Mouse (Mus musculus) midbrain, embryonic 14.5 days (tissue): ENCODE results near the gene Krt2. TPM values are rescaled to one million over a fixed set of nuclear protein-coding genes. Genes with fewer than 3 reads are reported as not detected.
A peak's percentile ranks its signal among the peaks of the same experiment; 100 is the strongest.

Source experiments
- ATAC-seq: fragments of 200-750 bp; cut with Nextera tagmentation; 2 replicates; pipeline ENCODE4 v1.8.0; 2017; ENCODE audit warnings: moderate number of reproducible peaks, moderate library complexity; ENCODE audit not compliant: low FRiP score, low TSS enrichment
- DNase-seq: peaks from one replicate; pipeline ENCODE4 v3.0.0-alpha.2; 2015
- H3K27ac ChIP-seq: fragments of 300-500 bp; sonication (generic); replicated peaks from 2 replicates; pipeline ENCODE4 v1.5.1; 2014; ENCODE audit warnings: mild to moderate bottlenecking, low read depth, low read length, moderate library complexity
- H3K27me3 ChIP-seq: fragments of 300-500 bp; sonication (generic); 2 replicates; pipeline ENCODE4 v1.6.1; 2014; ENCODE audit warnings: low read length, control low read depth, mixed read lengths; ENCODE audit not compliant: control insufficient read depth, insufficient read depth
- H3K36me3 ChIP-seq: fragments of 300-500 bp; sonication (generic); 2 replicates; pipeline ENCODE4 v1.6.1; 2014; ENCODE audit warnings: low read length, control low read depth; ENCODE audit not compliant: control insufficient read depth, insufficient read depth
- H3K4me1 ChIP-seq: fragments of 300-500 bp; sonication (generic); 2 replicates; pipeline ENCODE4 v1.6.1; 2014; ENCODE audit warnings: mild to moderate bottlenecking, antibody characterized with exemption, low read length, control low read depth; ENCODE audit not compliant: control insufficient read depth, insufficient read depth
- H3K4me2 ChIP-seq: fragments of 300-500 bp; sonication (generic); 2 replicates; pipeline ENCODE4 v1.6.1; 2014; ENCODE audit warnings: mild to moderate bottlenecking, low read length, moderate library complexity
- H3K4me3 ChIP-seq: fragments of 300-500 bp; sonication (generic); replicated peaks from 2 replicates; pipeline ENCODE4 v1.5.1; 2014; ENCODE audit warnings: low read depth, low read length
- H3K9ac ChIP-seq: fragments of 300-500 bp; sonication (generic); replicated peaks from 2 replicates; pipeline ENCODE4 v1.6.1; 2014; ENCODE audit warnings: mild to moderate bottlenecking, low read length, moderate library complexity
- H3K9me3 ChIP-seq: fragments of 300-500 bp; sonication (generic); 2 replicates; pipeline ENCODE4 v1.6.1; 2016; ENCODE audit warnings: low read length, control low read depth, mixed read lengths; ENCODE audit not compliant: control insufficient read depth
- WGBS: fragments of 180-500 bp; shearing (Covaris S2); extraction: QIAGEN DNeasy Blood & Tissue Kit; methylation state at CpG from one replicate; pipeline ENCODE4 v1.1.7; 2014; 5-methylcytosine and 5-hydroxymethylcytosine counted together
- polyA plus RNA-seq: library from polyadenylated mRNA; unstranded; fragments of >200 nt; fragmentation: Nextera tagmentation; extraction: Ambion mirVana; gene quantifications from 2 replicates; pipeline ENCODE4 v1.2.1, GENCODE M21; 2014

Krt2 gene
- polyA plus RNA-seq = not detected in 2 replicates

DNA sequence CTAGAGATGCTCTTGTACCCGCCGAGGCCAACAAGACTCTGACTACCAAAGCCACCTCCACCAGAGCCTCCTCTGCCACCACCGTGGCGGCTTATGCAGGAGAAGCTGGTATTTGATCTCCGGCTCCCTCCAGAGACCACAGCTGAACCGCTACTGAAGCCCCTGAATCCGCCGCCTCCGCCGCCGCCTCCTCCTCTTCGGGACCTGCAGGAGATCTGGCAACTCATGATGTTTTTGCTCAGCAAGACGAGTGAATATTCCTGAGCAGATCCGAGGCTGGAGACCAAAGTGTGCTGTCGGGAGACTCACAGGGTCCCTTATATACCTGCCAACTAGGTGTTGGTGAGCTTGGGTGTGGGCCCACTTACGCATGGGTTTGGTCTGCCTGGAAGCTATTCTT lies at the start of gene Krt2:
Gene Krt2, minus strand, starts transcription at position 295 of the 400 bp plus-strand sequence.
- ATAC-seq (no peak), DNase-seq (no peak)
- H3K27me3 ChIP-seq = no peaks in the 10 kb centered on the region
- H3K4me1 ChIP-seq = no peaks in the 10 kb centered on the region
- H3K36me3 ChIP-seq = no peaks in the 10 kb centered on the region
- H3K27ac ChIP-seq = no peak within 1 kb of the TSS
- no peak within 1 kb of the TSS for H3K4me2 ChIP-seq
- 87% methylated on average over 16 of the region's 16 CpGs for WGBS
- no peaks in the 10 kb centered on the region for H3K9me3 ChIP-seq
- no peak within 1 kb of the TSS for H3K9ac ChIP-seq
- H3K4me3 ChIP-seq = no peak within 1 kb of the TSS

DNA sequence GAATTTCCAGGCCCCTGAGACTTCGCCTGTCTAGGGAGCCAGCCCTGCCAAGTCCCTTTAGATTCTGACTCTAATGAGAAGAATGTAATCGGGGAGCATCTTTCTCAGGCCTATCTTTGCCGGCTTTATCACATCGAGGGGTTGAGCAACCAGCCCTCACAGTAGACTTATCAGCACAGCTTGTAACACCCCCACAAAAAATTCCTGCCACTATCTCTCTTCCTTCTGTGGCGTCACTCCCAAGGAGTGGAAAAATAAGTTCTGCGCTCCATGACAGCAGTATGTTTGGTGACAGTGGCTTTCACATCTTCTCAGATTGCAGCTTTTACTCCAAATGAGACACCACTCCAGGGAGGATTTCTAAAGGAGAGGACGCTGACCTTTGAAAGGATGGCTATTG lies 48.8 kb upstream of the Krt2 start:
- DNase-seq (no peak), ATAC-seq (no peak)
- Histone ChIP-seq H3K27me3 (no peaks in the 10 kb centered on the region), H3K9ac (no peak overlapping the region), H3K36me3 (no peaks in the 10 kb centered on the region), H3K4me2 (no peak overlapping the region), H3K4me3 (no peak overlapping the region), H3K27ac (no peak overlapping the region), H3K4me1 (no peaks in the 10 kb centered on the region), H3K9me3 (no peaks in the 10 kb centered on the region)
- WGBS = 87% methylated on average over 7 of the region's 7 CpGs

DNA sequence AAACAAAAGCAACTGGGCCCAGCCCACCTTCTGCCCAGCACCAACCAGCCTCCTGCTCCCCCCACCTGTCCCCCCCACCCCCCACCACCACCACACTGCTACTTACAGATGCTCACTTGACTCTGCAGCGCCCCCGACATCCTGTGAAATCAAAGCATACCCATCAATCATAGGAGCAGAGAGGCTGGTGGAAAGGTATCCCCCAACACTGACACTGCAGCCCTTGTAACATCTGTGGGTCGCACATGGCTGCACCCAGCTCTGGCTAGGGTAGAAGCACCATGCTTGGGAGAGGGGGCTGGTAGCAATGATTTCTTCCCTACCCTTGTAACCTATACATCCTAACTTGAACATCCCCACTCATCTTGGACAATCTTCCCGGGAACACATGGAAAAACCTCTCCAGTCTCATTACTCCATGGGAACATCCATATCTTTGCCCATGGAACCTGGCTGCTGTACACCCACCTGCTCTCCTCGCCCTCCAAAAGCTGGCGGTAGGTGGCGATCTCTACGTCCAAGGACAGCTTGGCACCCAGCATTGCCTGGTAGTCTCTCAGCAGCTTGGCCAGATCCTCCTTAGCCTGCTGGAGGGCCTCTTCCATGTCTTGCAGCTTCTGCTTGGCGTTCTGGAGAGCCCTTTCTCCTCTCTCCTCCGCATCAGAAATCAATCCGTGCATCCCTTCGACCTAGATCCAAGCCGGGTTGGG lies 42.6 kb upstream of the Krt2 start:
- Histone ChIP-seq H3K9me3 (no peaks in the 10 kb centered on the region), H3K27ac (no peak overlapping the region), H3K36me3 (no peaks in the 10 kb centered on the region), H3K4me1 (peaks cover 7% of the 10 kb centered on the region; the same call in 1 of the 2 replicates), H3K4me3 (peak overlapping the region; percentile 43), H3K9ac (no peak overlapping the region), H3K27me3 (peaks cover 25% of the 10 kb centered on the region; the same call in 1 of the 2 replicates), H3K4me2 (peak overlapping the region; percentile 82)
- peak; percentile 18 for DNase-seq
- no peak for ATAC-seq
- WGBS = 58% methylated on average over 13 of the region's 13 CpGs

- Histone ChIP-seq H3K4me2 (peak overlapping the region; percentile 82), H3K4me1 (peaks cover 7% of the 10 kb centered on the region; the same call in 1 of the 2 replicates), H3K9me3 (no peaks in the 10 kb centered on the region), H3K9ac (peak overlapping the region; percentile 59), H3K4me3 (peak overlapping the region; percentile 43), H3K27me3 (peaks cover 25% of the 10 kb centered on the region; the same call in 1 of the 2 replicates), H3K27ac (no peak overlapping the region), H3K36me3 (no peaks in the 10 kb centered on the region)
- ATAC-seq (no peak), DNase-seq (peak; percentile 78)
- WGBS = under 1% methylated on average over 33 of the region's 33 CpGs
Measured at GRCm38 (mm10) chr15:101859735-101860170, 41.8 kb upstream of the Krt2 start.

GRCm38 (mm10) chr15:101858673-101859425 lies 40.9 kb upstream of the Krt2 start:
- no peaks in the 10 kb centered on the region for H3K36me3 ChIP-seq
- WGBS = 8% methylated on average over 11 of the region's 11 CpGs
- peaks cover 25% of the 10 kb centered on the region; the same call in 1 of the 2 replicates for H3K27me3 ChIP-seq
- H3K4me3 ChIP-seq = no peak overlapping the region
- H3K27ac ChIP-seq = no peak overlapping the region
- no peaks in the 10 kb centered on the region for H3K9me3 ChIP-seq
- peak overlapping the region; percentile 82 for H3K4me2 ChIP-seq
- no peak for ATAC-seq
- peaks cover 7% of the 10 kb centered on the region; the same call in 1 of the 2 replicates for H3K4me1 ChIP-seq
- H3K9ac ChIP-seq = no peak overlapping the region
- peak; percentile 12 for DNase-seq

DNA sequence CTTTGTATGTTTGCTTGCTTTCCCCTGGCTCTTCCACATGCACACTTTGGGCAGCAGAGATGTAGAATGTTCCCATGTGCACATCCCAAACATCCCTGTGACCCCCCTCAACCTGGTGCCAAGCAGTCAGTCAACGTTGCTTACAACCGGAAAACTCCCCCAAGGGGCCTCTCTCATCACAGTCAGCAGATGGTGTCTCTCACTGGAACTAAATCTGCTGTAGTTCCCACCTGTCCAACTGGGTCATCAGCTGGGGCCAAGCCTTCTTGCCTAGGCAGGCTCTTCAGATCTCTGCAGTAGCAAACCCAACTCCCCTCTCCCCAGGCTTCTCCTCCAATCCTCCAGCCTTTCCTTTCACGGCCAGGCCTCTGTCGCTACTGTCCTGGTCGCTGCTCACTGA lies 38.7 kb upstream of the Krt2 start:
- H3K36me3 ChIP-seq = no peaks in the 10 kb centered on the region
- DNase-seq (no peak), ATAC-seq (no peak)
- H3K27ac ChIP-seq = no peak overlapping the region
- 42% methylated on average over 5 of the region's 5 CpGs for WGBS
- H3K4me2 ChIP-seq = no peak overlapping the region
- H3K9ac ChIP-seq = no peak overlapping the region
- no peaks in the 10 kb centered on the region for H3K9me3 ChIP-seq
- H3K4me1 ChIP-seq = peaks cover 7% of the 10 kb centered on the region; the same call in 1 of the 2 replicates
- peaks cover 25% of the 10 kb centered on the region; the same call in 1 of the 2 replicates for H3K27me3 ChIP-seq
- H3K4me3 ChIP-seq = no peak overlapping the region

GRCm38 (mm10) chr15:101855732-101856131 lies 37.8 kb upstream of the Krt2 start:
- Histone ChIP-seq H3K36me3 (no peaks in the 10 kb centered on the region), H3K4me3 (no peak overlapping the region), H3K27me3 (peaks cover 21% of the 10 kb centered on the region; the same call in 1 of the 2 replicates), H3K9me3 (no peaks in the 10 kb centered on the region), H3K9ac (no peak overlapping the region), H3K4me2 (no peak overlapping the region), H3K27ac (no peak overlapping the region), H3K4me1 (peaks cover 7% of the 10 kb centered on the region; the same call in 1 of the 2 replicates)
- WGBS = 78% methylated on average over 3 of the region's 3 CpGs
- DNase-seq = no peak
- ATAC-seq = no peak

DNA sequence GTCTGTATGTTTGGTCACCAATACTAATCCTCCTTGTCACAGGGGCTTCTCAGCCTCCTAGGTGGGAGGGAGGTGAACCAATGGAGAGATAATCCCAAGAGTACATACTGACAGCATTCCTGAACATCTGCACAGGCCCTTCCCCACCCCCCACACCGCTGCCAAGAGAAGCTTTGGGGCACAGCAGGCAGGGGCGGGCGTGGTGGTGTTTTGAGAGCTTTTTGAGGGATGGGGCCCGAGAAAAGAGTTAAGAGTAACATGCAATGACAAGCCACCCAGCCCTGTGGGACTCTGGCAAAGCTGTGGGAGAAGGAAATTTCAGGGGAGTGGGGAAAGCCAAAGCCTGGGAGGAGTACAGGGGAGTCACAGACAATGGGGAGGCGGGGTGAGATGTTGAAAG lies 36.3 kb upstream of the Krt2 start:
- Histone ChIP-seq H3K27ac (no peak overlapping the region), H3K9ac (no peak overlapping the region), H3K27me3 (peaks cover 10% of the 10 kb centered on the region; the same call in 1 of the 2 replicates), H3K4me3 (no peak overlapping the region), H3K4me2 (no peak overlapping the region), H3K4me1 (peaks cover 3% of the 10 kb centered on the region; the same call in 1 of the 2 replicates), H3K36me3 (no peaks in the 10 kb centered on the region), H3K9me3 (no peaks in the 10 kb centered on the region)
- DNase-seq = no peak
- WGBS = 13% methylated on average over 5 of the region's 5 CpGs
- no peak for ATAC-seq
